Mouse (Mus musculus) spleen, adult 18-20 months (tissue): ENCODE measurements around the gene Bcan.

Experiments
- DNase-seq, 2 experiments: peaks; one replicate each; pipeline ENCODE4 v3.0.0; 2022; ENCODE audit warnings: mixed read lengths in 2 of 2

Gene Bcan

GRCm38 (mm10) chr3:87996971-87997614 lies 2.9 kb downstream of the Bcan start:
- no peak for DNase-seq

- DNase-seq = no peak
These were observed 3.6 kb downstream of the Bcan start for GRCm38 (mm10) chr3:87996401-87996800.

GRCm38 (mm10) chr3:87995331-87995730 lies 4.7 kb downstream of the Bcan start:
- no peak for DNase-seq

GRCm38 (mm10) chr3:87993436-87993835 lies 6.6 kb downstream of the Bcan start:
- no peak for DNase-seq

- no peak for DNase-seq
These were observed 10.1 kb downstream of the Bcan start for GRCm38 (mm10) chr3:87989935-87990334.

GRCm38 (mm10) chr3:87988068-87988467 lies 12.0 kb downstream of the Bcan start:
- no peak for DNase-seq

GRCm38 (mm10) chr3:87987633-87988032 lies 12.4 kb downstream of the Bcan start:
- no peak for DNase-seq

- peak; percentile 69 to 84 for DNase-seq
These were observed 13.2 kb downstream of the Bcan start for GRCm38 (mm10) chr3:87986868-87987267.

- DNase-seq = no peak
These were observed 14.3 kb downstream of the Bcan start for GRCm38 (mm10) chr3:87985505-87986320.

GRCm38 (mm10) chr3:87984094-87984493 lies 15.9 kb downstream of the Bcan start:
- no peak for DNase-seq

- no peak for DNase-seq
These were observed 16.4 kb downstream of the Bcan start for GRCm38 (mm10) chr3:87983627-87984026.

GRCm38 (mm10) chr3:87982836-87983601 lies 17.0 kb downstream of the Bcan start:
- no peak for DNase-seq

- DNase-seq = no peak
These were observed 17.9 kb downstream of the Bcan start for GRCm38 (mm10) chr3:87981894-87982835.

GRCm38 (mm10) chr3:87981214-87981760 lies 18.7 kb downstream of the Bcan start:
- no peak for DNase-seq

GRCm38 (mm10) chr3:87980728-87981127 lies 19.3 kb downstream of the Bcan start:
- DNase-seq = no peak

GRCm38 (mm10) chr3:87980085-87980484 lies 19.9 kb downstream of the Bcan start:
- DNase-seq = no peak

GRCm38 (mm10) chr3:87979493-87979892 lies 20.5 kb downstream of the Bcan start:
- DNase-seq = no peak

- DNase-seq = no peak
These were observed 25.5 kb downstream of the Bcan start for GRCm38 (mm10) chr3:87974381-87974987.

- DNase-seq = no peak
These were observed 26.2 kb downstream of the Bcan start for GRCm38 (mm10) chr3:87973593-87974380.

- DNase-seq = no peak
These were observed 27.3 kb downstream of the Bcan start for GRCm38 (mm10) chr3:87972776-87973175.

GRCm38 (mm10) chr3:87972203-87972664 lies 27.8 kb downstream of the Bcan start:
- no peak for DNase-seq
